Mouse (Mus musculus) layer of hippocampus, adult 8-10 months (tissue): ENCODE measurements around the gene Kremen2. TPM values are rescaled to one million over a fixed set of nuclear protein-coding genes. Genes with fewer than 3 reads are reported as not detected.

ENCODE experiments used
- DNase-seq, 2 experiments: peaks; one replicate each; pipeline ENCODE4 v3.0.0; 2022; ENCODE audit warnings: low spot score in 2 of 2
- total RNA-seq, 4 experiments: library from RNA; stranded (reverse); gene quantifications; 2 replicates each; pipeline ENCODE4 v1.2.4; 2022

The Kremen2 gene
- total RNA-seq, 4 experiments from 2014 or later = 0.51 to 1.3 (median 0.68) TPM

DNA sequence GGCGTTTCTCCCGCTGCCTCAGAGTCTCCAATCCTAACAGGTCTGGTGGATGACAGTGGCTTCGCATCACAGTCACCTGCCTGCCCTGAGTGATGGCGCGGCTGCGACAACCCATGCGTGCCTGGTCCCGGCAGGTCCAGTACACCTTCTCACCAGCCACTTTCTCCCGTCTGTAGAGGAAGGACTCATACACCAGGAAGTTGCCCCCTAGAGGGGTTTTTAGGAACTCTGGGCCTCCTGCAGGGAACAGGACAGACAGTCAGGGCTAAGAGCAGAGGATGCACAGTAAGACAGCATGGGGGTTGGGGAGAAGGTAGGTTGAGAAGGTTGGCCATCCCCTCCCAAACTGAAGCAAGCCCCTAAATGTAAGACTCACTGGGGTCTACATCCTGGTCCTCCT is 14.6 kb upstream of the Kremen2 start:
- DNase-seq = no peak

DNA sequence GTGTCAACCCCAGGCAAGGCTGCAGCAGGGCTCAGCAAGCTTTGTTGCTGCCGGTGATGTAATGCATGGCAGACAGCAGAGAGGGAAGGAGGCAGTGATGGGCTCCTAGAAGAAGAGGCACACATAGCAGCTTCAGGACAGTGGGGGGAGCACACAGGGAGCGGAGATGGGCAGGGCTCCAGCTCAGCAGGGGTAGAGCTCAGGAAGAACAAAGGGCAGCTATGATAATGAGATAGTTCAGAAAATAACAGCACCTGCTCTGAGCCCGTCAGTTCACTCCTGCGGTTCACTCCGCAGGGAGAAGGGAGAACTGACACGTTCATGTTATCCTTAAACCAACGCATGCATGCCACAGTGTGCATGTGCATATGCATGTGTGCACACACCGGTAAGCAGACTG is 13.2 kb upstream of the Kremen2 start:
- no peak for DNase-seq

DNA sequence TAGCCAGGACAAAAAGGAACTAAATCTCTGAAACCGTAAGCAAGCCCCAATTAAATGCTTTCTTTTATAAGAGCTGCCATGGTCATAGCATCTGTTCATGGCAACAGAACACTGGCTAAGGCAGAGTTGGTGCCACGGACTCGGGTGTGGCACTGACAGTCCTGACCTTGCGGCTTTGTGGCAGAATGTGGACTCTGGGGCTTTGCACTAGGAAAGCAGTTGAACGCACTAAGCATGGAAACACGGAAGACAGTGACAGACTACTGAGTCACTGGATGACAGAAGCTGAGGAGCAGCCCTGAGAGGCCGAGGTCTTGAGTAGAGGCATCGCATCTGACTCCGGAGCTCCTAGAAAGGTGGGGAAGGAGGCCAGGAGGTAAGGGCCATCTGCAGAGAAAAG is 11.9 kb upstream of the Kremen2 start:
- DNase-seq = no peak

DNA sequence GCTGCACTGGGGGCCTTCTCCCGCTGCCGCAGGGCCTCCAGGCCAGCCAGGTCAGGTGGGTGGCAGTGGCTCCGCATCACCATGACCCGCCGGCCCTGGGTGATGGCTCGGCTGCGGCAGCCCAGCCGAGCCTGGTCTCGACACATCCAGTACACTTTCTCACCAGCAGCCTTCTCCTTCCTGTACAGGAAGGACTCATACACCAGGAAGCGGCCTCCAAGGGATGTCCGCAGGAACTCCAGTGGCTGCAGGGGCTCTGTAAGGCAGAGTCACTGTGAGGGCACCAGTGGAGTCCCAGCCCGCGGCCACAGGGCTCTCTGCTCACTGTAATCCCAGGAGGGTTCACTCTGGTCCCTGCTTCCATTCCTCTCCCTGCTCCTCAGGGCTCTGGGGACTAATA is 10.1 kb upstream of the Kremen2 start:
- no peak for DNase-seq

DNA sequence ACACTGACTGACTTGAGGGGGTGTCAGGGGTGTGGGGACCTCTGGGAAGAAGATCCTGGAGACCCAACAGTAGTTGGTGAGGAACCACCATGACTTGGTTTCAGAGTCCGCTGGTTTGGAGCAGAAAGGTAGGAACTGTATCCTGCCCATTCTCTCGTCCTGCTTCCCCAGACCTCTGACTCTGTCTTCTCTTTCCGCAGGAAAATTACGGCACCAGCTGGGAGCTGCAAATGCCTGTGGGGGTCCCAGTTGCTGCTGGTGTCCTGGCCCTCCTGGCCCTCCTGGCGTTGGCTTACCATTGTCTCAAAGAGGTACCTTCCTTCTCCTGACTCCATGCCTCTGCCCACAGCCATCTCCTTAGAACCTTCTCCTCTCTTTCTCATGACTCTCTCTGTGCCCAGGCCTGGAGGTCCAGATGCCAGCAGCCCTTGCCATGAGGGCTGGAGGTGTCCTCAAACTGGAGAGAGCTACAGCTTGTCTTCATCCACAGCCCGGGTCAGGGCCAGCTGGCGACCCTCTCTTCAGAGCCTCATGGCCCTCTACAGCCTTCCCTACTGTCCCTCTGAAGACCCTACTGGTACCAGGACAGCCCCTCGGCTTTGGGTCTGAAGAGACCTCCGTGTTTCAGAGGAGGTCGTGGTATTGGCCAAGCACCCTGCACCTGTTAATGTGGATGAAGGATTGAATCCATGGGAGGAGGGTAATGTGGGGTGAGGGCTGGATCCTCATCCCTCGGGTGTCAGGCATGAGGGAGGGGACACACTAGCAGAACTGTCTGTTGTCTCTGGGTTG is 4.0 kb upstream of the Kremen2 start:
- DNase-seq = no peak

DNA sequence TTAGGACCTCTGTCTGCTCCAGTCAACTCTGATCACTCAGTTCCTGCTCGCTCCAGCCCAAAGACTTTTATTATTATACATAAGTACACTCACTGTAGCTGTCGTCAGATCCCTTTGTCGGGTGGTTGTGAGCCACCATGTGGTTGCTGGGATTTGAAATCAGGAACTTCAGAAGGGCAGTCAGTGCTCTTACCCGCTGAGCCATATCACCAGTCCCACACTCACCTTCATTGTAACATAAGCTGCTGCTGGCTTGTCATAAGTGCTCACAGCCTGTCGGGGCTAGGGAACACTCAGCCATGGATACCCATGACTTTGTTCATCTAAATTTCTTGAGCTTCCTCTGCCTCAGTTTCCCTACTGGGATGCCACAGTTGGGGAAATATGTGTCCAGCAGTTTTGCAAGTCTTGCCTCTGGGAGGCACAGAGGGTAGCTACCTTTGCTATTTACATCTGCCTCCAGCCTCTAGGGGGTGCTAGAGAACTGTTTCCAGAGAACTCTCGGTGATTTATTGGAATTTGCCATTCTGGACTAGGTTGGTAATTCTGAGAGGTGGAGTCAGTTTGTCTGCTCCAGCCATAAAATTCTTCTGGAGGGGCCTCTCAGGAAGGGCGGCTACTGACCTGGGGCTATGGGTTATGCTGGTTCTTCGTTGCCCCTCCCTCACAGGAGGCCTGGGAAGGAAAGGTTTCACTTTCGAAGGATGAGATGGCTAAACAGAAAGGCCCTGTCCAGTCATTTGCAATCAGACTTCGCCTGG is 3.2 kb upstream of the Kremen2 start:
- peak in 1 of 2 experiments; percentile 71 for DNase-seq

DNA sequence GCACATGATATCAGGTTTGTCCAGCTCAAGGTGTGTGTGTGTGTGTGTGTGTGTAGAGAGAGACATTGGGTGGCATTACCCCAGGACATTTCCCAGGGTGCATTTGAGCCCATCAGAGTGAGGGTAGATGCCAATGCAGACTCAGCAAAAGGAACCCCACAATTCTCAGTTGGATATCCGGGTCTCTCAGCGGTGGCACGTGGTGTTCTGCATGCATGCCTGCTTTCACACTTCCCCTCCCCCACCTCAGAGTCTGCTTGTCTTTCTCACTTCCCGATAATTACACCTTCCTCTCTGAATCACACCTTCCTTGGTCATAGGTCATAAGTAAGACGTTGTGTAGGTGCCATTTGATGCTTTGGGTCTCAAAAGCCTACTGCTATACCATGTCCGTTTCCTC is 2.4 kb upstream of the Kremen2 start:
- DNase-seq = no peak

DNA sequence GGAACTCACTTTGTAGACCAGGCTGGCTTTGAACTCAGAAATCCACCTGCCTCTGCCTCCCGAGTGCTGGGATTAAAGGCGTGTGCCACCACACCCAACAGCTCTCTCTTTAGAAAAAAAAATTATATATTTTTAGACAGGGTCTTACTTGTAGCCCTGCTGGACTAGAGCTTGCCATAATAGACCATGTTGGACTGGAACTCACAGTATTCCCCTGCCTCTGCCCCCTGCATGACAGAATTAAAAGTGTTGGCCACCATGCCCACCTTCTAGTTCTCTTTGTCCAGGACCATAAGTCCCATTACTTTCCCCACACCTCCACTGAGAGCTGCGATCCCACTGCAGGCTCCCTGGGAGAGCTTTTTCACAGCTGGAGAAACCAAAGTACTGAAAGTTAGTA is 1.8 kb upstream of the Kremen2 start:
- no peak for DNase-seq

DNA sequence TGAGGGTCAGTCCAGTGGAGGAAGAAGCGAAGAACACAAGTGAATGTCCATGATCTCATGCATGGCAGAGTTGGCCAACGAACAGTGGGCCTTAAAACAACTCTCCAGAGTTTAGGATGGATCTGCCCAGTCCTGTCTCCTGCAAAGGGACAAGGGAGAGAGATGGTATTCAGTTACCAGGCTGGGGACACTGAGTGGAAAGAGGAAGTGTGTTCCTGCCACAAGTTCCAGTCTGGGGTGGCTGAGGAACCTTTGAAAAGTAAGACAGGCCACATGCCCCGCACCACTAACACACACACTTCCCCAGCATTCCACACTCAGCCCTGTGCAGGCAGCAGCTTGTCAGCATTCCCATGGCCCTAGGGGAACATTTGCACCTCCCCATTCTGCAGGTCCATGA is 1.1 kb upstream of the Kremen2 start:
- no peak for DNase-seq

DNA sequence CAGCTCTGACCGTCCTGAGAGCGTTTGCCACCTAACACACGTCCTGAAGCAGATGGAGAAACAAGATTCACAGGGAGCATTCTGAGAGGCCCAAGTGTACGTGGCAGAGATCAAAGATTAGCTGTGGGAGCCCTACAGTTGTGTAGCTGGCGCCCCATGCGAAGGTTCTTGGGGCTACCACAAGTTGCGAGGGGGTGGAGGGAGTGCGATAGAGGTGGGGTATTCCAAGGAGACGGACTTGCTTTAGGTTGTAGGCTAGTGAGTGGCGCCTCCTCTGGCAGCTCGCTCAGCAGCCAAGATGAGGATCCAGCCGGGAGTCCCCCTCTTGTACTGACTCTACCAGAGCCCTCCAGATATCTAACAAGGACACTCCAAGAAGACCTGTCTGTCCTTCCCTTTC is 678 bp upstream of the Kremen2 start:
- DNase-seq = no peak

DNA sequence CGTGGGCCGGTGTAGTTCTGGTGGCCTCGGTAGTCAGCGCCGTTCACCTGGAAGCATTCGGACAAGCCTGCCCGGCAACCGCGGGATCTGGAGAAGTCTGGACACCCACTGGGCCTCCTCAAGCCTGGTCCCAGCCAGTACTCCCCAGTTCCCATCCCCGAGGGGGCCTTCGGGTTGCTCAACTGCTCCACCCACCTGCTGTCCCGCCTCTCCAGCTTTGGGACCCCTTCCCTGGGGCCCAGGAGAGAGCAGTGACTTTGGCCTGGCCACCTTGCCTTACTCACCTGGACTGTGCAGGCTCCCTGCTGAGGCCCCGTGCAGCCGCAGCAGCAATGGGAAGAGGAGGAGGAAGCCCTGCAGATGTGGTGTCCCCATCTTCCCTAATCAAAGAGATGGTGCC is 982 bp downstream of the Kremen2 start:
- no peak for DNase-seq

DNA sequence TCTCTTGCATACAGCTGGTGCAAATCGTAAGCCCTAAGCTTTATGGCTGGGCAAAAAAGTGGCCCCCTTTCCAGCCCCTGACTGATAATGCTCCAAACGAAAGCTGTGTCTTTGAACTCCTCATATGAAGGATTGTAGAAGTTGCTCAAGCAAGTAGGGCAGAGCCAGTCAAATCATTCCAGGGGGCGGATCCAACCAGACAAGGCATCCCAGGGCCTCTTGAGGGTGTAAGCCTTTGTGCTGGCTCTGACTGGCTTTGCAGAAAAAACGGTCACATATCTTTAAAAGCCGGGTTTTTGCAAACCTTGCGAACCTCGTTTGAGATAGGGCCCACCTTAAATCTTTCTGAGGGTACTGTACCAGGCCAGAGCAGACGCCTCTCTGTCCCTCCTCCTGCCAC is 1.6 kb downstream of the Kremen2 start:
- no peak for DNase-seq

DNA sequence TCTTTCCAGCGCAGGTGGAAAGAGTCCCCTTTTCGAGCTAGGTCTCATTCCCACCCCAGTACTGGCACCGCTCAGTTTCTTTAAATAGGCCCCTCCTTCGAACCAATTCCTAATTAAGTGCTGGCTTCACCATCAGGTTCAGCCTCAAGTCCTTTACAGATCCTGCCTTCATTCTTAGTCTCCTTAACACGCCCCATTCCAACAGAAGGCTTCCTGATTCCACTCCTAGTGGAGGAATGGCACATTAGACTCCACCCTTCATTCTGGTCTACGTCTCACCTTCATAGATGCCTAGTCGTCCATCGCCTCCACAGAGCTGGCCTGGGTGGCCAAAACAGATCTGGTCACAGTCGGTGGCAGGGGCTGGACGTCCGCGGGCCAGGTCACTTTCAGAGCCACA is 2.7 kb downstream of the Kremen2 start:
- no peak for DNase-seq

DNA sequence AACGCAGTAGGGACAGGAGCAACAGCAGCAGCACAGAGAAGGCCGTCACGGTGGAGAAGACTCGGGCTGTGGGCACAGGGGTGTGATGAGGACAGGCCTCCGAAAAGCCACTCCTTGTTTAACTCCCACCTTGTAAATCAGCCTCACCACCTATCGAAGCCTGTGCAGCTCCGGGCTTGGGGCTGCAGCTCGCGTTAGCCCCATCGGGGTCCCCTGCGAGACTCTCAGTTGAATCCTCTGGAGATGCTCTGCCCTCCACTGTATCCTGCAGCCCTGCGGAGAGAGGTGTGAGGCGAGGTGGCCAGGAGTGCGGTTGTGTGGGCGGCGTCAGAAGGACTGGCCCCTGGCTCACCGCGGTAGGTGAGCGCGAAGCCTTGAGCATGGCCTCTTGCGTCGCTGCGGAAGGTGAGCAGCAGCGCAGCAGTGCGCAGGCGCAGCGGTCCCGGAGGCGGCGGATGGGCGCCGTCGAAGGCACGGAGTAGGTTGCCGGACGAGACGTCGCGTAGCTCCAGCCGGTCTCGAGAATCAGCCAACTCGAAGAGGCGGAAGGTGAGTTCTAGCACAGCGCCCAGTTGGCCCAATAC is 3.3 kb downstream of the Kremen2 start:
- DNase-seq = no peak

DNA sequence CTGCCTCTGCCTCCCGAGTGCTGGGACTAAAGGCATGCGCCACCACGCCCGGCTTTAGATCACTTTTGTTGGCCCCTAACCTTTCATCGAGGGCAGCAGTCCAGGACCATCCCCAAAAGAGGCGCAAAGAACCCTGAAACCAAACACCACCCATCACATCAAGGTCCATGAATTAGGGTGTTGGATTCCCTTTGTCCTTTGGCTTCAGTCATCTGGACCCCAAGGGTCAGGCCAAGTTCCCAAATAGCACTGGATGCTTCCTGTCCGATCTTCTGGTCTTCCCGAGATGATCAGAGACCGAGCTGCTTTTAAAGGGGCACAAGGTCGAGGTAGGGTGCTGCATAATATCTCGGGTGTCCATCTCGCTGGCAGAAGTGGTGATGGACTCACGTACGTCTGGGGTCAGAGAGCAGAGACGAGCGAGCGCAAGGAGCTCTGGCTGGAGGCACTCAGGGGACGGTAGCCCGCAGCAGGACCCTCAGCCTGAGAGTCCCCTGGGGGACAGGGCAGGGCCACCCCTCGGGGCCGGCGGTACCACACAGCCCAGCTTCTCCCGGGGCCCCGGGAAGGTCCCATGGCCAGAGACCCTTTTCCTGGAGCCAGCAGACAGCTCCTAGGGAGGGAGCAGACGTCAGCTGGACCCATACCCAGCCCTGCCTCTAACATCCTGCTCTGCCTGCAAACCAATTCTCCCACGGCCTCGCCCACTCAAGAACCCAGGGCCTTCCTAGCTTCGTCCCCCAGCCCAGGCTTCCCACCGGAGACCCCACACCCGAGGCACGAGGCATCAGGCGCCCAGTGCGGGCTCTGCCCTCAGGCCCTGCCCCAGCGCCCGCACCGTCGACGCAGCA is 4.0 kb downstream of the Kremen2 start:
- no peak for DNase-seq

DNA sequence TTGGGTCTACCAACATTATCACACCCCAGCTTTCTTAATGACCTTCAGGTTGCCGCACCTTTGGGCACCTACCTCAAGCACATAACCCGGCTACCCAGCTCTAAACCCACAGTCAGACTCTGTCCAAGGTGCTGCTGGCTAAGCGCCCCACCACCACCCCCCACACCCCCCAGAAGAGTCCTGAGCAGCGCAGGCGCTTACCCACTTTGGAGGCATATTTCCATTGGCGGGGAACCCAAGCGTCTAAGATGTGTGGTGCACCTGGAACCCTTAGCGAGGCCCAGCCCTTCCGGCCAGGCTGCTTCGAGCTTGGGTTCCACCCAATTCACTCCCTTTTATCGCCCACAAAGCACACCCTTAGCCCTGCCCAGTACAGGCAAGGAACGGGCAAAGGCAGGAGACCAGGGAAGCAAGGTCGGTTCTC is 5.0 kb downstream of the Kremen2 start, which contains the start of gene Paqr4:
Gene Paqr4, minus strand, starts transcription at position 270 of the 424 bp plus-strand sequence.
- DNase-seq = no peak

DNA sequence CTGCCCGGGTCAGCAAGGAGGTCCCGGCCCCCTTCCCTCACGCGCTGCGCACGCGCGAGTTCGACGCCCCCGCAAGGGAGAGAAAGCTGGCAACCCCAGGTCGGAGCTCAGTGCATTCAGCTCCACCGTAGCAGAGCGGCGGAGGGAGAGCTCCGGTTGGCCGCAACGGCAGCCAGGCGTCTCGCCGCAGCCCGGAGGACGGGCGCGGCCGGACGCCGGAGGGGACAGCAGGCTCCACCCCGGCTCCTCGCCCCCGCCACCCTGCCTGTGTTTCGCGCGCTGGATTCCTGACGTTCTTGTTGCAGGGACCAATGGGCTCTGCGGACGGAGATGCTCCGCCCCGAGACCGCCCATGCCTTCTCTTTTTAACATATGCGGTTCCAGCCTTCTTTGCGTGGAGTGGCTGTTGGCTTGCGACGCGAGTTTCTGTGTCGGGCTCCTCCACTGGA is 5.5 kb downstream of the Kremen2 start:
- peak; percentile 89 to 91 for DNase-seq

DNA sequence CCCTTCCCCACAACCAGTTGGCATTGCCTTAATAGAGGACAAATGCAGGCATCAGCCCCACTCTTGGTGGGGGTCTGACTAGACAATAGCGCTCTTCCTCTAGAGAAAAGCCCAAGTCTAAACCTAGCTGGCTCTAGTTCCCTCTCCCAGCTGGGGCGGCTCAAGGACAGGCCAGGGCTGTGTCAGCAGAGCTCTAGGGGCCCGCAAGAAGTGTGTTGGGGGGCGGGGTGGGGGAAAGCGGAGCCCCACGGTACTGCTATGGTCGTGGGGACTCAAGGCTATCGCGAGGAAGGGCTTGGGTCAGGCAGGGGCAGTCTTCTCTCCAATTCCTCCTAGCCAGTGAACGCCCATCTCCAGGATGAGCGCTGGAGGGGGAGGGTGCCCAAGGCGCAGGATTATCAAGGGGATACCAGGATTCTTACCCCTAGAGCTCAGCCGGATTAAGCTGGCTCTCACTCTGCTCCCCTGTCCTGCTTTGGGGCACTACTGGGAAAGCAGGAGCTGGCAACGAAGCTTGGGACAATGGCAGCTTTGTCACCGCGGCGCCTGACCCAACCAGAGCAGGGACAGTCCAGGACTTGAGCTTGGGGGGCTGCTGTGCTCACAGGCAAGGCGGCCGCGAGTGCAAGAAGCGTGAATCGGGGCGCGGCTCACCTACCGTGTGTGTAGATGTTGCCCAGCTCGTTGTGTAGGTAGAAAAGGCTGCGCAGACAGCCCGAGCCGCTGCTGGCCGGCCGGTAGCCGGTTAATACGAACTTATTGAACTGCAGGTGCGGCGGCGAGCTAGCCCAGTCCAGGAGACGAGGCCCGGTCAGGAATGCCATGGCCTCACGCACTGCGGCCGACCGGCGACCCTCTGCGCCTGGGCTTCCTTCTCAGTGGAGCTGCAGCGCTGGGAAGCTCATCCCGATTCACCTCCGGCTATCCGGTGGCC is 6.2 kb downstream of the Kremen2 start:
- DNase-seq = no peak

DNA sequence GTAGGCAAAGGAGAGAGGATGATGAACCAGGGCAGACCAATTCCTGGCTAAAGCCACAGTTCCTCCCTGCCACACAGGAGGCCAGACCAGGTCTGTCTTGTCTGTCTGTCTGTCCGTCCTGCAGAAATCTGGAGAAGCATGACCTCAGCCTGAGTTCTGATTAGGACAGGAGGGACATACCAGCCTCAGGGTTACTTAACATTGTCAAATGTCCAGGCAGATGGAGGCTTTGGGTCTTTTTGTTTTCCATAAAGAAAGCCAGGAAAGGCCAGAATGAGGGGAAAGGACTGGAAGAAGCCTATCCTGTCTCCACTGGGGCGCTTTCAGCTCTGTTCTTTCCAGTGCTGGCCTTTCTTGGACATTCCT is 6.8 kb downstream of the Kremen2 start:
- no peak for DNase-seq
